Mouse (Mus musculus) lung, adult 2 months (tissue): ENCODE measurements at regions not wholly inside any gene's neighbourhood (a gene's known extent, or its start where the extent isn't known, plus 50 kb on each side); places are given as distances from the start of the nearest gene placed in this dataset.

Experiments used
- CTCF ChIP-seq: fragments of 200-500 bp; IDR thresholded peaks from 2 replicates; pipeline ENCODE4 v1.5.1; 2011; ENCODE audit warnings: mild to moderate bottlenecking, low read length, control low read depth; ENCODE audit not compliant: insufficient read depth
- POLR2A ChIP-seq: fragments of 200-500 bp; IDR thresholded peaks from 2 replicates; pipeline ENCODE4 v1.6.1; 2011; ENCODE audit warnings: low read depth, mild to moderate bottlenecking, control low read depth, low read length, borderline replicate concordance; ENCODE audit errors: extremely low read depth

GRCm38 (mm10) chr13:113477901-113478510 lies 140.4 kb downstream of the Snx18 start:
- TF ChIP-seq CTCF (no peak), POLR2A (no peak)
